Mouse (Mus musculus) cerebellum, postnatal 25 days (tissue): Measurements from ENCODE around the gene Cyfip2.

Experiments
- DNase-seq, 2 experiments: peaks; one replicate each; pipeline ENCODE4 v3.0.0; 2021; ENCODE audit warnings: mixed read lengths in 2 of 2

Cyfip2 gene

GRCm38 (mm10) chr11:46232803-46233202, 79.9 kb downstream of the Cyfip2 start:
- DNase-seq = no peak

GRCm38 (mm10) chr11:46230184-46230583, 82.5 kb downstream of the Cyfip2 start:
- DNase-seq = no peak

GRCm38 (mm10) chr11:46225345-46225744, 87.3 kb downstream of the Cyfip2 start:
- DNase-seq = no peak

GRCm38 (mm10) chr11:46223575-46223974, 89.1 kb downstream of the Cyfip2 start:
- DNase-seq = no peak

- no peak for DNase-seq
Measured at GRCm38 (mm10) chr11:46220211-46220610, 92.4 kb downstream of the Cyfip2 start.

- no peak for DNase-seq
Measured at GRCm38 (mm10) chr11:46219380-46219779, 93.3 kb downstream of the Cyfip2 start.

- no peak for DNase-seq
Measured at GRCm38 (mm10) chr11:46218584-46218983, 94.1 kb downstream of the Cyfip2 start.

- no peak for DNase-seq
Measured at GRCm38 (mm10) chr11:46217686-46218085, 95.0 kb downstream of the Cyfip2 start.

GRCm38 (mm10) chr11:46216669-46217068, 96.0 kb downstream of the Cyfip2 start:
- DNase-seq = peak in 1 of 2 experiments; percentile 65

- DNase-seq = peak; percentile 59 to 74
Measured at GRCm38 (mm10) chr11:46215354-46215753, 97.3 kb downstream of the Cyfip2 start.

GRCm38 (mm10) chr11:46214368-46215230, 98.1 kb downstream of the Cyfip2 start:
- DNase-seq = no peak

GRCm38 (mm10) chr11:46213844-46214243, 98.8 kb downstream of the Cyfip2 start:
- no peak for DNase-seq

GRCm38 (mm10) chr11:46211858-46212257, 100.8 kb downstream of the Cyfip2 start:
- DNase-seq = no peak

- DNase-seq = no peak
Measured at GRCm38 (mm10) chr11:46209884-46210283, 102.8 kb downstream of the Cyfip2 start.

- DNase-seq = no peak
Measured at GRCm38 (mm10) chr11:46205639-46206409, 106.8 kb downstream of the Cyfip2 start.

- no peak for DNase-seq
Measured at GRCm38 (mm10) chr11:46204841-46205240, 107.8 kb downstream of the Cyfip2 start.

GRCm38 (mm10) chr11:46202547-46202887, 110.1 kb downstream of the Cyfip2 start:
- no peak for DNase-seq

GRCm38 (mm10) chr11:46201636-46202546, 110.8 kb downstream of the Cyfip2 start:
- no peak for DNase-seq

GRCm38 (mm10) chr11:46200664-46201063, 112.0 kb downstream of the Cyfip2 start:
- DNase-seq = peak; percentile 51 to 55

- DNase-seq = no peak
Measured at GRCm38 (mm10) chr11:46194175-46194574, 118.5 kb downstream of the Cyfip2 start.

- no peak for DNase-seq
Measured at GRCm38 (mm10) chr11:46188283-46188682, 124.4 kb downstream of the Cyfip2 start.

GRCm38 (mm10) chr11:46185486-46185885, 127.2 kb downstream of the Cyfip2 start:
- DNase-seq = peak; percentile 34 to 43

GRCm38 (mm10) chr11:46184946-46185345, 127.7 kb downstream of the Cyfip2 start:
- no peak for DNase-seq
